8 mouse cellular contexts compared by ENCODE assay signal in genomic region chr5:146948041-146948507, GRCm38 (mm10). TPM values are rescaled to one million over a fixed set of nuclear protein-coding genes. Genes with fewer than 3 reads are reported as not detected.
DNase-seq lines count a peak whose midpoint lies in the region; ATAC-seq and TF ChIP-seq lines count a peak whose summit lies in the region.

No protein-coding gene starts in this region.

- peaks cover 10% of the 10 kb centered on the region for H3K4me1 ChIP-seq in lung, embryonic 16.5 days (replicated peaks; ENCODE audit: control insufficient read depth, insufficient read depth, low read length)
- H3K4me1 ChIP-seq in embryonic facial prominence, embryonic 15.5 days, result peaks cover 12% of the 10 kb centered on the region
- H3K4me1 ChIP-seq in limb, embryonic 13.5 days, result peaks cover 13% of the 10 kb centered on the region
- peaks cover 5% of the 10 kb centered on the region; the same call in 1 of the 2 replicates for H3K4me1 ChIP-seq in small intestine, adult 2 months (ENCODE audit: control insufficient read depth, insufficient read depth, insufficient read length, low read length)

- H3K27ac ChIP-seq in lung, embryonic 16.5 days (ENCODE audit: low read length), result peak overlapping the region; percentile 73
- H3K27ac ChIP-seq in embryonic facial prominence, embryonic 15.5 days (replicated peaks), result peak overlapping the region; percentile 87
- H3K27ac ChIP-seq in limb, embryonic 13.5 days, result 0 out of 2 replicates have a peak overlapping the region, but pooled peaks have one; percentile 23
- peak overlapping the region; percentile 84 for H3K27ac ChIP-seq in small intestine, adult 2 months (ENCODE audit: insufficient read depth, low read depth, low read length)

- TF ChIP-seq POLR2A in small intestine, adult 2 months (IDR thresholded peaks at IDR 0.05; ENCODE audit: low read depth, low read length), result no peak; the same call in 1 of the 2 replicates

- peak overlapping the region; percentile 87 for H3K9ac ChIP-seq in lung, embryonic 16.5 days (ENCODE audit: low read length)
- peak overlapping the region; percentile 83; the same call in 1 of the 2 replicates for H3K9ac ChIP-seq in embryonic facial prominence, embryonic 15.5 days
- H3K9ac ChIP-seq in limb, embryonic 13.5 days, result peak overlapping the region; percentile 85

- H3K4me3 ChIP-seq in lung, embryonic 16.5 days (ENCODE audit: low read length), result peak overlapping the region; percentile 78
- peak overlapping the region; percentile 76 for H3K4me3 ChIP-seq in embryonic facial prominence, embryonic 15.5 days (replicated peaks)
- peak overlapping the region; percentile 76 for H3K4me3 ChIP-seq in limb, embryonic 13.5 days
- peak overlapping the region; percentile 73 for H3K4me3 ChIP-seq in small intestine, adult 2 months (ENCODE audit: low read depth, low read length)

- H3K9me3 ChIP-seq in lung, embryonic 16.5 days (ENCODE audit: control insufficient read depth, low read length), result no peaks in the 10 kb centered on the region
- H3K9me3 ChIP-seq in embryonic facial prominence, embryonic 15.5 days (replicated peaks), result no peaks in the 10 kb centered on the region
- H3K9me3 ChIP-seq in limb, embryonic 13.5 days, result 0 out of 2 replicates have a peak, but pooled peaks cover 3% of the 10 kb centered on the region

- TF ChIP-seq CTCF in small intestine, adult 2 months (IDR thresholded peaks at IDR 0.05; ENCODE audit: extremely low read depth, insufficient read length, insufficient replicate concordance, low read depth, low read length), result no peak

- WGBS in lung, embryonic 16.5 days, result 14% methylated on average over 10 of the region's 10 CpGs
- WGBS in embryonic facial prominence, embryonic 15.5 days, result 11% methylated on average over 10 of the region's 10 CpGs
- 30% methylated on average over 10 of the region's 10 CpGs for WGBS in limb, embryonic 13.5 days
- 5% methylated on average over 10 of the region's 10 CpGs for WGBS in small intestine, adult 2 months

- no peaks in the 10 kb centered on the region for H3K27me3 ChIP-seq in lung, embryonic 16.5 days (ENCODE audit: control insufficient read depth, insufficient read depth, low read depth, low read length)
- no peaks in the 10 kb centered on the region for H3K27me3 ChIP-seq in embryonic facial prominence, embryonic 15.5 days
- no peaks in the 10 kb centered on the region for H3K27me3 ChIP-seq in limb, embryonic 13.5 days
- H3K27me3 ChIP-seq in small intestine, adult 2 months (ENCODE audit: control insufficient read depth, insufficient read depth, low read length), result no peaks in the 10 kb centered on the region

- DNase-seq in lung, postnatal 14 days, result no peak
- no peak for DNase-seq in retina, postnatal 1 day
- no peak for DNase-seq in testis, postnatal 14 days (ENCODE audit: low spot score)
- no peak for DNase-seq in spleen, postnatal 4 days (ENCODE audit: low spot score in 2 of 2)

- peaks cover 25% of the 10 kb centered on the region for H3K36me3 ChIP-seq in lung, embryonic 16.5 days (ENCODE audit: control insufficient read depth, insufficient read depth, low read length)
- H3K36me3 ChIP-seq in embryonic facial prominence, embryonic 15.5 days, result peaks cover 26% of the 10 kb centered on the region
- peaks cover 28% of the 10 kb centered on the region for H3K36me3 ChIP-seq in limb, embryonic 13.5 days
- peaks cover 12% of the 10 kb centered on the region for H3K36me3 ChIP-seq in small intestine, adult 2 months (ENCODE audit: control insufficient read depth, insufficient read depth, low read length)

- ATAC-seq in lung, embryonic 16.5 days (ENCODE audit: low read depth), result no peak
- ATAC-seq in embryonic facial prominence, embryonic 15.5 days (ENCODE audit: insufficient number of reproducible peaks, low FRiP score, low TSS enrichment, low read depth), result no peak
- ATAC-seq in limb, embryonic 13.5 days (ENCODE audit: low FRiP score, low read depth), result no peak

- H3K4me2 ChIP-seq in lung, embryonic 16.5 days (ENCODE audit: low read depth, low read length), result peak overlapping the region; percentile 83
- peak overlapping the region; percentile 90 for H3K4me2 ChIP-seq in embryonic facial prominence, embryonic 15.5 days (replicated peaks)
- peak overlapping the region; percentile 93 for H3K4me2 ChIP-seq in limb, embryonic 13.5 days (replicated peaks)

RNA-seq across cellular contexts. Expression of gene Gtf3a, which starts 0.4 kb away (rescaled TPM):
- polyA plus RNA-seq in lung, embryonic 16.5 days (2015; fragmentation: Nextera tagmentation; extraction: Ambion mirVana), result 118 and 121 TPM in 2 replicates
- polyA plus RNA-seq in embryonic facial prominence, embryonic 15.5 days (2015; fragmentation: Nextera tagmentation; extraction: Ambion mirVana), result 96.9 and 105 TPM in 2 replicates
- polyA plus RNA-seq in limb, embryonic 13.5 days (2015; fragmentation: Nextera tagmentation; extraction: Ambion mirVana), result 105 and 111 TPM in 2 replicates
- 31.9 and 51.6 TPM in 2 replicates for polyA plus RNA-seq in small intestine, adult 2 months (2012; rRNA removed)

RNA-seq across cellular contexts. Expression of gene Mtif3, which starts 15.5 kb away (rescaled TPM):
- polyA plus RNA-seq in lung, embryonic 16.5 days (2015; fragmentation: Nextera tagmentation; extraction: Ambion mirVana), result 20.2 and 21.0 TPM in 2 replicates
- polyA plus RNA-seq in embryonic facial prominence, embryonic 15.5 days (2015; fragmentation: Nextera tagmentation; extraction: Ambion mirVana), result 23.0 and 24.0 TPM in 2 replicates
- polyA plus RNA-seq in limb, embryonic 13.5 days (2015; fragmentation: Nextera tagmentation; extraction: Ambion mirVana), result 27.3 and 27.4 TPM in 2 replicates
- 7.2 and 13.1 TPM in 2 replicates for polyA plus RNA-seq in small intestine, adult 2 months (2012; rRNA removed)

Comparison
In these comparisons a context has a peak if more than half of its experiments do, and no peak if none do; other contexts are left out.
1. H3K27ac ChIP-seq: peak in every context shown above with its lines; median percentile 87 in embryonic facial prominence, embryonic 15.5 days; 84 in small intestine, adult 2 months; 73 in lung, embryonic 16.5 days; 23 in limb, embryonic 13.5 days.